Mouse (Mus musculus) ovary, adult 18-20 months (tissue): ENCODE measurements at regions not wholly inside any gene's neighbourhood (a gene's known extent, or its start where the extent isn't known, plus 50 kb on each side); places are given as distances from the start of the nearest gene placed in this dataset.
A peak's percentile ranks its signal among the peaks of the same experiment; 100 is the strongest.

Experiments
- DNase-seq: peaks from one replicate; pipeline ENCODE4 v3.0.0; 2022; ENCODE audit warnings: low spot score, mixed read lengths

DNA sequence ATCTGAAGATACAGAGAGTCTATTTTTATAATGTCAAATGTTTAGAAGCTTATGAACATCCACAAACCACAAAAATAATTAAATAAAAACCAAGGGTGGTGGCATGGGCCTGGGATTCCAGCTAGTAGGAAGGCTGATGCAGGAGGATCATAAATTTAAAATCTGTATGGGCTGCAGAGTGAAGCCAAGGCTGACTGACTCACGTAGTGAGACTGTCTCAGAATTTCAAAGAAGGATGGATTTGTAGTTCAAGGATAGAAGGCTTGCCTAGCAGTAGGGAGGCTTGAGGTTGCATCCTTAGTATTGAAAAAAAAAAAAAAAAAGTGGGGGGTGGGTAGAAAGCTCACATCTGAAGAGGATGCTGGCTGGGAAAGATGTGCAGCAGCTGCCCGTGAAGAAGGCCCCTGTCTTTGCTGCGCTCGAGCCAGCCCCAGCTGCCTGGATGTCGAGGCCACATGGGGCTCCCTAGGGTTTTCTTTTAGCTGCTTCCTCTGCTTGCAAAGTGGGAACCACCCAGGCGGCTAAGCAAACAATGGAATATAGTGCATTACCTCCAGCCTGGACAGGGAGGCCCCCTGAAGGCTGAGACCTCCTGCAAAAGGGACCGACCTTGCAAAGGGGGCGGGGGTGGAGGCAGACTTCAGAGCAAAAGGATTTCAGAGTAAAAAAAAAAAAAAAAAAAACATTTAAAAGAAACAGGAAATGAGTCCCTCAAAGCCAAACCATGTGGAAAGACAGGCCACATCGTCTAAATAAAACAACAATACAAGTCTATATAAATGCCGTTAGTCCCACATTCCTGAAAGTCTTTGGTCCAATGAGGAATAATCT is 101.3 kb downstream of the Tmco5 start:
- DNase-seq: peak; percentile 25

DNA sequence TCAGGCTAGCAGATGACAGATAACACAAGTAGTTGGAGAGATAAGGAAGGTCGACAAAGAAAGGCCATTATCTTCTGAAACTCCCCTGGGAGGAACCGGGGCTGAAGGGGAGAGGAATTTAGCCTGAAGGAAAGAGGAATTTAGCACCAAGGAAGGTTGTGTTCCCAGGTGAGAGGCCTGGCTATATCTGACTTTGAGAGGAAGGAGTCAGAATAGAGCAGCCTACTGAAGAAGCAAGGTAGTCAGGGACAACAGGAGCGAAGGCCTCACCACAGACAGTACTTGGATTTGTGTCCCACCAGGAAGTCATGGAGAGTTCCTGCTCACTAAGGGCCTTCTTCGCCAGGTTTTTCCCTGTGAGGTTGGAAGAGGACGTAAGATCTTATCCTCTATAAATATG is 102.2 kb downstream of the Tmco5 start:
- no peak for DNase-seq

DNA sequence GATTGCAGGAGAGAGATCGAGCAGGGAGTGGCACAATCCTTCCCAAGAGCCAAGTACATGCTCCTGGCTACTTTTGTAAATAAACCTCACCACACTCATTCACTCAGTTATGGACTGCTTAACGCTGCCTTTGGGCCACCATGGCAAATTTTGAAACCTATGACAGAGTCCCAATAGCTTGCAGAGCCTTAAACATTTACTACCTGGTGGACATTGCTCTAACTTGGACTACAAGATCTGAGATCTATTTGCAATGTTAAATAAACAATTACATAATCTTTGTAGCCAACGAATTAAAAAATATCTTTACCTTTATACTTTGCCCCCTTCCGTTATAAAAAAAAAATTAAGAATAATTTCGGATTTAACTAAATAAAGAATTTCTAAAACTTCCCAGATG is 104.9 kb downstream of the Tmco5 start:
- DNase-seq: no peak

DNA sequence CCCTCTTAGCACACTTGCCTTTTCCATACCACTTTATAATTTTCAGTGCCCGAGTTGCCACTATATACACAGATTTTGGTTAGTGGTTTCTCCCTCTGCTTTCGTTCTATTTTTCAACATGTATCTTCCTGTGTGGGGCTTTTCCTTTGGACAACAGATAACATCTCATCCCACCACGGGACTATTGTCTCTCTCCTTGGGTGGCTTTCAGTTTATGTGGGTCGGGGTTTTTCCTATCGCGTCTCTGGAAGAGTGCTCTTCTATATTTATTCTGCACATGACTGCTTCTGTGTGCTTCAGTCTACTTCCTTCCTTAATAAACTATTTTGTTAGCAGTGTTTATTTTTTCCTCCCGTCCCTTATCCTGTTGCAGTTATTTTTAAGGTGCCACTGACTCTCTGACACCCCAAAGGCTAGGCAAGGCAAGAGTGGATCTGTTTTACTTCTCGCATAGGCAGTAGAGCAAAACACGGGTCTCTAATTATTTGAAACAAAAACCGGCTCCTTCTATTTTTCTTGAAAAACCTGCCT is 105.4 kb downstream of the Tmco5 start:
- DNase-seq: no peak

DNA sequence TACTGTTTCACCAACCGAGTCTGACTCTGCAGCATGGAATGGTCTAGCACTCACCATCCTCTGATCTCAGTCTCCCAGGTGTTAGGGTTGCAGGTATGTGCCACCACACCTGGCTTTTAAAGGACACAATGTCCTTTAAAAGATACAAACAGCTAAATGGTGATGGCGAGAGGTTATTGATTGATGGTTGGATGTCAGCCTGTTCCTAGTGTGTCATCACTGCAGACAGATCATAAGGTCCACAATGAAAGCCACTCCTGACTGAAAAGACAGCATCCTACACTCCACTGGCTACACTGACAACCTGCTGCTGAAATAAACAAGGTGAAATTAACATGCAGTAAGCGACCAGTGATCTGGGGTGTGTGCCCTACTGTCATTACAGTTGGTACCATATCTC is 106.1 kb downstream of the Tmco5 start:
- DNase-seq: no peak

DNA sequence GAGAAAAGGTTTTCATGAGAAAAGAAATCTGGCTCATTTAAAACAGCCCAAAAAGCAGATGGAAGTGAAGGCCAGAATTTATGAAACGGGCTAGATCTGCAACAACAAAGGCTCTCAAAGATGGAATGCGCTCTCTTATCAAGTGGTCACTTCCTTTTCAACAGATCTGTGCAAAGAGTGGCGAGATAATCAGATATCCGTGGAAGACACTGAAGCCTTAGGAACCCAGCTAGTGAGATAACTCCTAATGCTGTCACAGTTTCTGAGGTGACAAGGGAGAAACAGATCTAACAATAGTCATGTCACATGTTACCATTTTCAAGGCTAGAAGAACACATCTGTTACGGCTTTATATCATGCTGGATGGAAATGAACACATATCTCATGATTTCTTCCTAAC is 107.1 kb downstream of the Tmco5 start:
- no peak for DNase-seq

DNA sequence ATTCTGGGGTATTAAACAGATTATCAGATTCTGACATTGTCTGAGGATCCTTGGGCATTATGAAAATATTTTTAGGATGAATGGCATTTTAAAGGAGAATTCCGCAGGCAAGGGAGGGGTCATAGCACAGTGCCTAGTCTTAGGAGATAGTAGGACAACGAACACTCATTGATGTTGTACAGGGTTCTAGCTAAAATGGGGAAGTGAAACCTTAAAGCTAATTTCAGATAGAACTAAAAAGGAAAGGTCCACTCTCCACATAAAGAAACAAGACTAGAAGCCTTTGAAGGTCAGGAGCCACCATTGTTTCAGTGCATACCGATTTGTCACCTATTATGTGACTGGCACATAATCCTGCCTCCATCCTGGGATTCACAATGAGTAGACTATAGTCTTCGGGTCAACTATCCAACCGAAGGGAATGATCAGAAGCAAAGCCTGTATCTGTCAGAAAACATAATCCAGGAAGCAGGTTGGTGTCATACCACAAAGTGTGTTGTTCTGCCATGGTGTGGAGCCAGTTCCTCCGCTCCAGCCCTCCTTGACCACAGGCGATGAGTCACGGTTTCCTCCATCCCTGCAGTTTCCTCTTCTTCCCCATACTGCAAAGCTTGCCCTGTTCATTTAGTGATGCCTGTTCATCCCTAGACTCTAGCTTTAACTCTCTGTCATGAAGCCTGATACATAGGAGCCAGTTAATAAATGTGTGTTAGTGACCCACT is 110.6 kb downstream of the Tmco5 start:
- no peak for DNase-seq

DNA sequence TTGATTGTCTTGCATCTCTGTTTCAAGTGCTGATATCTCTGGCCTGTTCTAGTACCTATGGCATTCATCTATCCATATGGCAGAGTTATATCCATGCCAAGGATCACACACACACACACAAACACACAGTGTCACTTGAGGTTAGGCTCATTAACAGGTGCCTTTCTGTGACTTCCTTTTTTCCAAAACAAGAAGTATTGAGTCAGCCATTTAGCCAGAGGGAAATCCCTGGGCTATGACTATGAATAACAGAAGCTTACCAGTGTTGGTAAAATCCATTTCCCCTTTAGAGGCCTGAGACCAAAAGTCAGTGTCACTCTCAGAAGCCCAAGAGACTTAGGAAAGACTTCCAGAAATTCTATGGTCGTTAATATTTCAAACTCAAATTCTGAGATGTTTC is 111.6 kb downstream of the Tmco5 start:
- no peak for DNase-seq

DNA sequence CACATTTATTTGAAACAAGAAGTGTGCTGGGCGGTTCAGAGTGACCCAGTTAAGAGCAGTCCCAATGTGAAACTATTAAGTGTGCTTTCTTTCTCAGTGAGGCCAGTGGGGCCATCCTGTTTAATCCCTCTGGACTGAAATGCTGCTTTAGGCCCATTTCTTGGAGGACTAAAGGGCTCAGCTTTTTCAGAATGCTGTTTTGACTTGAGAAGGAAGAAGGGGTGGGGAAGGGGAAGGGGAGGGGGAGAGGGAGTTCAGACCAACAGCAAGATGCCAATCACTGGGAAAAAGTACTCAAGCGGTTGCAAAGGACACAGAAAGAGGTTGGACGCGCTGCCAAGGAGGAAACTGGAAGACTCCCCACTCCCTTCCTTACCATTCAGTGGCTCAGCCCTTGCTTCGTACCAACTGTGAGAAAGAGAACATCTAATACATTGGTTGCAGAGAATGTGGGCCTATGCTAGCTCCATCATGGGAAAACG is 113.1 kb downstream of the Tmco5 start:
- DNase-seq: no peak

DNA sequence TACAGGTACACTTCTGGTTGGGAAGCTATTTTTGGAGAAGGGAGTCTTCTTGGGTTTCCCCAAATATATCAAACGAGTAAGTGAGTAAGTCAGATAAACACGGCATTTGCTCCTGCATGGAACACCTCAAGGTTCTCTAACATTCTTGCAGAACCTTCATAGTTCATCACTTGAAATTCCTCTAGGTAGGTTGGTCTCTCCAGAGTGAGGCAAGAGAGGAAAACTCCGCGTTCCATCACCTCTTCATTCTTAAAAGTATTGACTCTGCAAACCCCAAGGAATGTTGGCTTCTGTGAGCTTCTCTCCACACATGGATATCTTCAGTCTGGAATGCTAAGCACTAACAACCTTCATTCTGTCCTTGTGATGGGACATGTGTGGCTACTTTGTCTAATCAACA is 115.2 kb downstream of the Tmco5 start:
- DNase-seq: no peak

DNA sequence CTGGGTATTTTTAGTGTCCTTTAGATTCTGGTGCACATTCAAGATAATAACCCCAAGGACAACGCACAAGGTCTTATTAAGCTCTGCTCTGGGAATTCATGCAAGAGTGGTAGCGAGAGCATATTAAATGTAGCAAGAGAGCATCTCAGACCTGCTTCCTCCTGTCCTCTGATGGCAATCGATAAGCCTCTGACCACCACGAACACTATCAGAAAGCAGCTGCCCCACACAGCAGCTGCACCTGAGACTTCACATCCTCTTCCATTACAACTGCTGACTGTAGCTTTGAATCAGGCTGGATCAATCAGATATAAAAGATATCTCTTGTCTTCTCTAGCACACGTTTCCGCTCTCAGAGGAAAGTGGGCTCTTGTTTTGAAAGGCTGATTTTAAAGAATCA is 117.8 kb downstream of the Tmco5 start:
- DNase-seq: no peak

DNA sequence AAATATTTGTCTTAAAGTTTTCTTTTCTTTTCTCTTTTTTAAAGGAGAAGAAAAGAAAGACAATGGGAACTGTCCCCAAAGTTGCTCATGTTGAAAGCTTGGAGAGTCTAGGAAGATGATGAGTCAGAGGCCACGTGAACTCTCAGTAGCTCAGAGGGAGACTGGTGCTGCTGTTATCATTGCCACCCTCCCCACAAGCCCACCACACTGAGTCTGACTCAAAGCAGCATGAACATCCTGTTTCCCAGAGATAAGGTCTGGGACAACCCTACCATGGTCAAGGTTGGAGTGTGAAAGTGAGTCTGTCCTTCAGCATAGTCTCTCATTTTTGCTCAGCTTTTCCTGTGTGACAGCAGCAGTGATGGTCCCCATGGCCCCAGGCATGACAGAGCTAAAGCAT is 120.3 kb downstream of the Tmco5 start:
- DNase-seq: no peak

DNA sequence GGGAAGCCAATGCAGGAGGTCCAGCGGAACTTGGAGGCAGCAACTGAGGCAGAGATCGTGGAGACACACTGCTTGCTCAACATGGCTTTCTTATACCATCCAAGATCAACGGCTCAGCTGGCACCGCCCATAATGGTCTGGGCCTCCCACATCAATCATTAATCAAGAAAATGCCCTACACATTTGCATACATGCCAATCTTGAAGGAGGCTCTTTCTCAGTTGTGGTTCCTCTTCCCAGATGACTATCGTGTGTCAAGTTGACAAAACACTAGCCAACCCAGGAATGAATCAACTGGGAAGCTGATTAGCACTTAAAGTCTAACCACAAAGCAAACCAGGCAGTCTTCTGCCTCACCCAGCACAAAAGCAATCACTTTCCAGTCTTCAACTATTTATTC is 121.1 kb downstream of the Tmco5 start:
- DNase-seq: no peak

DNA sequence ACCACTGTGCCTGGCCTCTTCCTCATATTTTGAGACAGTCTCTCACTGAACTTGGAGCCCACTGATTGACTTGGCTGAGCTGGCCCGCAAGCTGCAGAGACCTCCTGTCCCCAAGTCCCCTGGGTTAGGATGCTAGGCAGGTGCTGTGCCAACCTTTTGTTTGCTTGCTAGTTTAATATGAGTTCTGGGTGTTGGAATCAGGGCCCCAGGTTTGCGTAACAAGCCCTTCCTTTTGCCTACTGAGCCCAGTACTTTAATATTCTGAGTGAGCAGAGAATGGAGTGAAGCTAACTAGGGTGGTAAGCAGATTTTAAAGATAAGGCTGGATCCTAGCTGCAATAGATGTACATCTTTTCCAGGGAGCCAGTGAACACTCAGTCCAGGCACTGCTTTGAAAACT is 117.2 kb upstream of the Spred1 start:
- DNase-seq: no peak

DNA sequence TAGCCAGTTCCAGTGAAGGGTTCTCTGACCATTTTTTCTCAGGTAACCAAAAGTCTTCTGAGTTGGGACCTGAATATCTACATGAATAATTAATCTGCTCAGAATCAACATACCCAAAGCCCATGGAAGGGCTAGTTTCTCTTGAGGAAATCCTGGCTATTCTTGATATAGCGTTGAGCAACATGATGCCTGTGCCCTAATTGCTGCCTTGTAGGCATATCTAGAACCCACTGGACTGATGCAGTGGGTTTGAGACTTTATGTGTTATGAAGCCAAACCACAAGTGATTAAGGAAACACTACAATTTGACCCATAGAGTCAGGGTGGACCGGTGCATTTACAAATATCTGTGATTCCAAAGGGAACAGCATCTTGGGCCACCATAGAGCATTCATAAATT is 114.3 kb upstream of the Spred1 start:
- DNase-seq: no peak

DNA sequence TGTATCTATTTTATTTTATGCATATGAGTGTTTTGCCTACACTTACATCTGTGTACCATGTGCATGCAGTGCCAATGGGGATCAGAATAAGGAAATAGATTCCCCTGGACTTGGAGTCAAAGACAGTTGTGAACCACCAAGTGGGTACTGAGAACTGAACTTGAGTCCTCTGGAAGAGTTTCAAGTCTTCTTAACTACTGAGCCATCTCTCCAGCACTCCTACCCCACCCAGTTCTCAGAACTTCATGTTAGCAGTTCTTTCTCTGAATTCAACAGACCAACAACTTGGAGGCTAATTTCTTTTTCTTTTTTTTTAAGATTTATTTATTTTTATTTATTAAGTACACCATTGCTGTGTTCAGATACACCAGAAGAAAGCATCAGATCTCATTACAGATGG is 112.3 kb upstream of the Spred1 start:
- no peak for DNase-seq

DNA sequence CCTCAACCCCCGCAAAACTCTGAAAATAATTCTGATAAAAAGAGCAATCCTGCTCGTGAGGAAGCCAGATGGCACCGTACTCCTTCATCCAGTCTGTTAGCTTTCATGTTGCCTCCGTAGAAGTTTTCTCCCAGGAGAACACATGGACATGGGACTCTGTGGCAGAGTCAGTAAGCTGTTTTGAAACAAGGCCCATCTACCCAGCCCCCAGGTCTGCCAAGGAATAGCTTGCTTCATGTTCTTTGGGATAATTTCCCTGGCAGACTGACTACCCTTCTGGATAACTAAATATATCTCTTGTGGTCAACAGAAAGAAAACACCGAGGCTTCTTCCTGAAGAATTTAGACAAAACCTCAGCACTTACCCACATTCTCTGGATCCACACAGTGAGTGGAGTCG is 111.2 kb upstream of the Spred1 start:
- DNase-seq: no peak

DNA sequence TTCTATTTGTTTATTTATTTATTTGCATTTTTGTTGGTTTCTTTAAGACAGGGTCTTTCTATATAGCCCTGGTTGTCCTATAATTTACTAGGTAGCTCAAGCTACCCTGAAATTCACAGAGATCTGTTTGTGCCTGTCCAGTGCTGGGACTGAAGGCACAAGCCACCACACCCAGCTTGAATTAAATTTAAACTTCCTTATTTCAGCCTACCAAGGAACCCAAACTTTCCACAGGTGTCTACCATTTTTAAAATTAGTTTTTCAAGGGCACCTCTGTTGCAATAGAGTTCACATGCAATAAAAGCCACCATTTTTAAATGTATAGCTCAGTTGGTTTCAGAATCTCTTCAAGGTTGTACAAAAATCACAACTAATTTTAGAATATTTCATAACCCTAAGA is 110.2 kb upstream of the Spred1 start:
- DNase-seq: no peak

DNA sequence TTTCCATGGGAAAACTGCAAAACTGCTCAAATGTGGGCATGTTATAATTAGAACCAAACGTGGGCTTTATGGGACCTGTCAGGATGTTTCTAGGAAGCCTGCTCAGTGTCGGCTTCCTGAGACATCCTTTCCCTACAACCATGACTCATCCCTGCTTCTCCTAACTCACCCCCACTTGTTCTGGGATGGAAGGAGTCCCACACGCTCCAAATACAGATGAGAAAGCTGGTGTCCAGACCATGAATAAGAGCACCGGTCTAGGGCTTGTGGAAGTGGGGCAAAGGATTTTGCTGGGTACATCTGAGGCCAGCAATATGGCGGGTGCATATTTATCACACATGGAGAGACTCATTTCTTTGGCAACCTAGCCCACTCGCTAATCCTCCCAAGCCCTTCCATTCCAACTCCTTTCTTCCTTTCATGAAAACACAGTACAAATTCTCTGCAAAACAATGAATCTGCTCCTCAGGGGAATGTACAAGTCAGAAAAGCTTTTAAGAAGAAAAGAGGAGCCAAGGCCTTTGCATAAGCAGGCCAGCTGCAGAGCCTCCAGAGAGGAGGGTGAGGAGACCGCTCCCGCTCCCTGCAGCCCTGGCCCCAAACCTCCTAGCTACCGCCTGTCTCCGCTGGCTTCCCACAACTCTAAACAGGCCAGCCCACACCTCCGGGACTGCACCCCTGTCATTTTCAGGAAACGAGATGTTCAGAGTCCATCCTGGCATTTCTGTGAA is 103.1 kb upstream of the Spred1 start:
- peak; percentile 36 for DNase-seq

DNA sequence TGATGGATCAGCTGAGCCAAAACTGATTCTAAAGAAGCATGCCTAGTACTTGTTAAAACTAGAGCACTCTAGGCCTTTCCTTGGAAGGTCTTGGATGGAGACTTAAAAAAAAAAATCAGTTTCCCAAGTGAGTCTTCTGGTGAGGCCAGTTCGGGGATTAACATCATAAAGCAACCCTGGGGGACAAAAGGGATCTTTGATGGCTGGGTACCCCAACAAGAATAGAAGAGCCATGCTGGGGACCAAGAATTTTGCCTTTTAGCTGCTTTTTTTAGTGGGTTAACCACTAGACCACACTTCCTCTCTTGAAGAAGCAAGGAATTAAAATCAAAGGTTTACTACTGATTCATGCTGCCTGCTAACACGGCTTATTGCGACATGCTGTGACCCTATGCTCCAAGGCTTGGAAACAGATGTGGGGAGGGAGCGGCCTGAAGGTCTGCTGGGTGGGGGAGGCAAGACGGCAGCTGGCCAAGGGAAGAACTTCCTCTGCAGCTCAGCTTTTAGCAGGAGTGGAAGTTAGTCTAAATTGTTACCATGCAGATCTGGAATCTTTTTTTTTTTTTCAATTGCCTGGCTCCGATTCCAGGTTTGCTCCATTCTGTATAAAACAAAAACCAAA is 102.1 kb upstream of the Spred1 start:
- DNase-seq: peak; percentile 83

DNA sequence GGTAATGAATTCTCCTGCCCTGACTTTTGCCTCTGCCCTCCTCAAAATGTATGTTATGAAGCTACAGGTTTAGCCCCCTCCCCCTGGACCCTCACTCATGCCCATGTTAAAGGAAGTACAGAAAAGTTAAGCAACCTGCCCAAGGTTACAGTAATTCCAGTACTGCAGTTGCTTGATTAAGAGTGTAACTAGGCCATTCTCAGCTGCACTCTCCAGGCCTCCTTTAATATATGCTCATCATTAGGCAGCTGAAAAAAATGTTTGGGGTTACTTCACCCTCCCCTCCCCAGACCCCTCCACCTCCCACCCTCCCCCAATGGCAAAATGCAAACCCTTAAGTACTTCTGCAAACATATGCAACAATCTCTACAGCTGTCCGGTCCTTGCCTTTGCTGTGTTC is 101.6 kb upstream of the Spred1 start:
- no peak for DNase-seq

DNA sequence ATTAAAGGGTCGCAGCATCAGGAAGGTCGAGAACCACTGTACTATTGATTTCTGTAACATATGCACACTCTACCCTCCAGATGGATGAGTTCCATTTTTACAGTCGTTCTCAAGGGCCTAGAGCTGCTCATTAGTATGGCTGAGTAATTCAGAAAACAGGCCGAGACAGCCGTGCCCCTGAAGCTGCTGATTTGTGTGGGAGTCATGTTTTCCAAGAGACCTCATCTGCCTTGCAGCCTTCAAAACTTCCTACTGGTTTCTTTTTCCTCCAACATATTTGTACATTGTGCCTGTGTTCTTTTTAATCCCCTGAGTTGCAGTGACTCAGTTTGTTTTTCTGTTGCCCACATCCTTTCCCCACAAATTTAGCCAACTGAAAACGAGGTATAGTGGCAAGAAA is 99.4 kb upstream of the Spred1 start:
- DNase-seq: no peak
